Mouse (Mus musculus): ENCODE results near the gene Plcd4. TPM values are rescaled to one million over a fixed set of nuclear protein-coding genes. Genes with fewer than 3 reads are reported as not detected.
A peak's percentile ranks its signal among the peaks of the same experiment; 100 is the strongest.

Plcd4 gene
- polyA plus RNA-seq, 1 experiment from 2014 or later, result 1.1 TPM

DNA sequence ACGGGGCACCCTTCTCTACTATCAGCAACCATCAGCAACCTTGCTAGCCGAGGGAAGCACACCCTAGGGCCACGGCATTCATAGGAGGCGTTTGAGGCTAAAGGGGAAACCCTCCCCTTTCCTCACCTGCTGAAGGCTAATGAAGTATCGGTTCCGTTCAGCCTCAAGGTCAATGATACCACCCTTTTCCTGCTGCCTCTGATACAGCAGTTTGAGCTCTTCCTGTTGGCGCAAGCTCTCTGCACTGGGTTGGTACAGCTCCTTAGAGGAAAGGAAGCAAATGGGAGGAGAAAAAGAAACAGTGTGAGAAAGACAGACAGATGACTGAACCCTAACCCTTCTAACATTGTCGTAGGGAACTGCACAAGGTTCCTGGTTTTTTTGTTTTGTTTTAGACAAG lies 51.7 kb downstream of the Plcd4 start:
- DNase-seq (ENCODE audit: low spot score), result no peak

DNA sequence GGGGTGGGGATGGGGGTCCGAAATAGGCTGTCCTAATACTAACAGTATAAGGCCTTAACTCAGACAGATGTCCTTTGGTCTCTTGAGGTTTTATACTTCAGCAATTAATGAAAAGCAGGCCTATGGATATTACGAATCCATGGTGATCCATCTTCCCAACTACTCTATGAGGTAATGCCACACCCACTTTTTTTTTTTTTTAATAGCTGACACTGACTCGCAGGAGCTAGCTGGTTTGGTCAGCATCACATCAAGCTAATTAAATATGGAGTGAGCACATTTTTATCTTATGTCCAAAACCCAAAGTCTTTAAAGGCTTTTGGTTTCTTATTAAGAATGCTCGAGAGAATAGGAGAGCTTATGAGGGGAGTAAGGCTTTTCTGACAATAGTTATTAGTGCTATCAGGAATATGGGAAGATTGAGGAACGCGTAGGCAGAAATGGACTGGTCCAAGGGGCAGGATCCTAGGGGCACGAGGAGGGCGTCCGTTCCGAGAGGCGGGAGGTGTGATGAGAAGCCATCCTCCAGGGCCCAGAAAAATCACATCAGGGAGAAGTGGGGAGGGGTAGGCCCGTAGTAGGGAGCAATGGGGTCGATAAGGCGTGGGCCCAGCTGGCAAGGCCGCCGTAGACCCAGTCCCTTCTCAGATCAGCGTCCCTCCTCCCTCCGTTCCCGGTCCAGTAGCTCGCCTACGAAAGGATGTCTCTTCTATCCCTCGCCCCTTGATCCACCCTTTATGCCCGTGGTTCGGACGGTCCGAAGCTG lies 58.0 kb downstream of the Plcd4 start:
- DNase-seq (ENCODE audit: low spot score), result no peak

DNA sequence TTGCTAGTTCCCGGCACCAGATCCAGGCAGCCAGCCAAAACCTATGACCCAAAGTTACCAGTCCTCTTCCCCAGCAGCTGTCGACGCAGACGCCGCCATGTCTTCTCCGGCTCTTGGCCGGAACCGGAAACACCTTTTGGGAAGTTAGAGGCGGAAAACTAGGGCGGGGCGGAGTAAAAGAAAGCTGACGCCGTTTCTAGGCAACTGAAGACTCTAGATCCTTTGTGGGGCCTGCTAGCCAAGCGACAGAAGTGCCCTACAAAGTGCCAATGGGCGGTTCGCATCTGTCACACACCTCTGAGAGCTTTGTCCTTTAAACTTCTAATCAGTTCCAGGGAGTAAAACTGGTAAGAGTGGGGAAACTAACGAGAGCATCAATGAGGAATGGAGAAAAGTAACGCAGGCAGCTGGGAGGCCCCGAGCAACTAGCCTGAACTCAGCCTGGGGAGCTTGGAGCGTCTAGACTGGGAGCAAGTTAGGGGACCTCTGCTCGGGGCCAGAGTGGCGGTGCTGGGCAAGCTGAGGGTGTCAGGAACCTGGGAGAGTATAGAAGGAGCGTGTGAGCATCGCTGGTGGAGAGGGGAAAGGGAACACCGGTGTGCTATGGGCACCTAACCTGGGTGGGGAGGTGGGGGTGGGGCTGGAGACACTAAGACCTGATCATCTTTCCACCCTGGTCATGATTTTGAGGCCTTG lies 58.7 kb downstream of the Plcd4 start, which contains the start of the genes Rnf25 and Stk36:
Rnf25 (minus strand) TSS at position 131 of the 696 bp plus-strand sequence.
Stk36 (plus strand) TSS at position 179 of the 696 bp plus-strand sequence.
- peak; percentile 85 for DNase-seq (ENCODE audit: low spot score)

Small RNA genes within 50 kb of the gene (microRNA-seq; reads per million reads assigned to microRNA genes)
- gene Gm25035 (ENCODE audit: borderline number of aligned reads), result not detected

Other genes with a start within 250 kb of the Plcd4 start
- 10.9 and 12.2 TPM in 2 replicates for gene Tmbim1, start 237.3 kb upstream of the Plcd4 start, polyA plus RNA-seq (2015; fragmentation: Nextera tagmentation; extraction: Ambion mirVana)
- 0.20 and 0.33 TPM in 2 replicates for gene Catip, start 180.8 kb upstream of the Plcd4 start, polyA plus RNA-seq (2015; fragmentation: Nextera tagmentation; extraction: Ambion mirVana)
- 5.6 and 6.1 TPM in 2 replicates for gene Slc11a1, start 167.7 kb upstream of the Plcd4 start, polyA plus RNA-seq (2015; fragmentation: Nextera tagmentation; extraction: Ambion mirVana)
- gene Ctdsp1, start 151.4 kb upstream of the Plcd4 start, polyA plus RNA-seq (2015; fragmentation: Nextera tagmentation; extraction: Ambion mirVana), result 55.5 and 56.1 TPM in 2 replicates
- gene Vil1, start 133.5 kb upstream of the Plcd4 start, polyA plus RNA-seq (2015; fragmentation: Nextera tagmentation; extraction: Ambion mirVana), result 0.29 and 0.30 TPM in 2 replicates
- gene Cnot9, start 36.8 kb upstream of the Plcd4 start, polyA plus RNA-seq (2015; fragmentation: Nextera tagmentation; extraction: Ambion mirVana), result 63.2 and 66.6 TPM in 2 replicates
- 20.8 and 21.9 TPM in 2 replicates for gene Usp37, start 1.4 kb downstream of the Plcd4 start, polyA plus RNA-seq (2015; fragmentation: Nextera tagmentation; extraction: Ambion mirVana)
- 4.3 and 4.7 TPM in 2 replicates for gene Zfp142, start 45.4 kb downstream of the Plcd4 start, polyA plus RNA-seq (2015; fragmentation: Nextera tagmentation; extraction: Ambion mirVana)
- 14.0 and 14.2 TPM in 2 replicates for gene Bcs1l, start 45.4 kb downstream of the Plcd4 start, polyA plus RNA-seq (2015; fragmentation: Nextera tagmentation; extraction: Ambion mirVana)
- 27.7 and 29.7 TPM in 2 replicates for gene Rnf25, start 58.5 kb downstream of the Plcd4 start, polyA plus RNA-seq (2015; fragmentation: Nextera tagmentation; extraction: Ambion mirVana)
- gene Stk36, start 58.6 kb downstream of the Plcd4 start, polyA plus RNA-seq (2015; fragmentation: Nextera tagmentation; extraction: Ambion mirVana), result 1.3 and 2.0 TPM in 2 replicates
- 8.9 and 10.0 TPM in 2 replicates for gene Ttll4, start 118.9 kb downstream of the Plcd4 start, polyA plus RNA-seq (2015; fragmentation: Nextera tagmentation; extraction: Ambion mirVana)
- gene Cyp27a1, start 170.7 kb downstream of the Plcd4 start, polyA plus RNA-seq (2015; fragmentation: Nextera tagmentation; extraction: Ambion mirVana), result 4.0 and 5.1 TPM in 2 replicates
- gene Prkag3, start 206.3 kb downstream of the Plcd4 start, polyA plus RNA-seq (2015; fragmentation: Nextera tagmentation; extraction: Ambion mirVana), result 0.16 TPM in 1 of 2 replicates, not detected in the other
- gene Wnt6, start 229.0 kb downstream of the Plcd4 start, polyA plus RNA-seq (2015; fragmentation: Nextera tagmentation; extraction: Ambion mirVana), result 1.6 and 2.6 TPM in 2 replicates
- 1.6 and 1.9 TPM in 2 replicates for gene Wnt10a, start 248.6 kb downstream of the Plcd4 start, polyA plus RNA-seq (2015; fragmentation: Nextera tagmentation; extraction: Ambion mirVana)